In the genomic region with DNA sequence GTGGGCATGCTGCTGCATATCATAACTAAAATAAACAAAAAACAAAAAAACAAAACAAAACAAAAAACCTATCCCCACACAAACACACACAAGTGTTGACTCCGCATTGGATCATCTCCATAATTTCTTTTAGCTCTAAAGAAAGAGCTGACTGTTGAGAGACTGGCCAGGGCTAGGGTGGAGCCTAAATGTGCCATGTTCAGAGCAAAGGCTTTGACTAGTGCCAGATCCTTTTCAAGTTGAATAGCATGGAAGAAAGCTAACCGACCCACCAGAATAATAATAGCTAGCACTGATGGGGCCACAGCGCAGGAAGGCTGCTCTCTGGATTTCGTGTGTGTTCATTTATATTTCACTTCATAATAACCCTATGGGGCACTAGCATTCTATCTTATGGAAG, we compare ENCODE assay signal across 11 mouse cellular contexts. TPM values are rescaled to one million over a fixed set of nuclear protein-coding genes. Genes with fewer than 3 reads are reported as not detected.
DNase-seq lines count a peak whose midpoint lies in the region; ATAC-seq and TF ChIP-seq lines count a peak whose summit lies in the region.
"Had no signal": no experiment of that assay in that cellular context is flagged by ENCODE, and none has a peak within 500 bp of the region (broad histone marks: within the 10 kb centered on the region; RNA-seq: fewer than 3 reads in every experiment).

No protein-coding gene starts in this region.

- 30% methylated on average over 4 of the region's 4 CpGs for WGBS in hindbrain, postnatal 0 days
- 42% methylated on average over 4 of the region's 4 CpGs for WGBS in neural tube, embryonic 15.5 days

- ATAC-seq in hindbrain, postnatal 0 days = peak; percentile 36
- ATAC-seq in neural tube, embryonic 15.5 days (ENCODE audit: low FRiP score) = no peak

- H3K27ac ChIP-seq in hindbrain, postnatal 0 days = peak overlapping the region; percentile 86
- H3K27ac ChIP-seq in neural tube, embryonic 15.5 days (replicated peaks) = peak overlapping the region; percentile 80

- no peaks in the 10 kb centered on the region for H3K9me3 ChIP-seq in hindbrain, postnatal 0 days (ENCODE audit: low read length)
- H3K9me3 ChIP-seq in neural tube, embryonic 15.5 days (replicated peaks) = no peaks in the 10 kb centered on the region
- H3K9me3 ChIP-seq: limb, embryonic 12.5 days had no signal

- no peaks in the 10 kb centered on the region for H3K36me3 ChIP-seq in hindbrain, postnatal 0 days (ENCODE audit: insufficient read depth, low read length)
- no peaks in the 10 kb centered on the region for H3K36me3 ChIP-seq in neural tube, embryonic 15.5 days
- H3K36me3 ChIP-seq: limb, embryonic 12.5 days had no signal

- DNase-seq in embryo, embryonic 10.5 days (ENCODE audit: low spot score) = peak; percentile 14
- DNase-seq in embryo, embryonic 10 days (ENCODE audit: low spot score) = no peak
- peak; percentile 56 to 58 for DNase-seq in right cerebral cortex, postnatal 10 days (ENCODE audit: low spot score in 2 of 2)
- DNase-seq in right cerebral cortex, postnatal 25 days = no peak
- DNase-seq in hindbrain, postnatal 0 days (ENCODE audit: low spot score) = peak; percentile 67
- DNase-seq in kidney, postnatal 10 days = no peak
- no peak for DNase-seq in kidney, adult 18-20 months
- DNase-seq: heart, postnatal 10 days; kidney, postnatal 14 days had no signal

- no peaks in the 10 kb centered on the region for H3K27me3 ChIP-seq in hindbrain, postnatal 0 days (ENCODE audit: insufficient read depth, low read length)
- H3K27me3 ChIP-seq in neural tube, embryonic 15.5 days (replicated peaks) = no peaks in the 10 kb centered on the region
- H3K27me3 ChIP-seq: limb, embryonic 12.5 days had no signal

- no peak overlapping the region for H3K4me3 ChIP-seq in hindbrain, postnatal 0 days (ENCODE audit: low read length)
- no peak overlapping the region for H3K4me3 ChIP-seq in neural tube, embryonic 15.5 days (replicated peaks)
- H3K4me3 ChIP-seq: limb, embryonic 12.5 days had no signal

- TF ChIP-seq CTCF in hindbrain, postnatal 0 days (IDR thresholded peaks at IDR 0.05; ENCODE audit: low read depth) = no peak

- H3K9ac ChIP-seq in hindbrain, postnatal 0 days (replicated peaks; ENCODE audit: low read length) = no peak overlapping the region
- H3K9ac ChIP-seq in neural tube, embryonic 15.5 days (replicated peaks) = no peak overlapping the region
- H3K9ac ChIP-seq: limb, embryonic 12.5 days had no signal

- no peak overlapping the region for H3K4me2 ChIP-seq in hindbrain, postnatal 0 days (ENCODE audit: low read depth, low read length)
- no peak overlapping the region for H3K4me2 ChIP-seq in neural tube, embryonic 15.5 days
- H3K4me2 ChIP-seq: limb, embryonic 12.5 days had no signal

- H3K4me1 ChIP-seq in hindbrain, postnatal 0 days (ENCODE audit: insufficient read depth, low read length) = peaks cover 31% of the 10 kb centered on the region
- peaks cover 55% of the 10 kb centered on the region for H3K4me1 ChIP-seq in neural tube, embryonic 15.5 days

RNA-seq across cellular contexts. Expression of gene Zfp36l1, which starts 48.5 kb away (rescaled TPM):
- total RNA-seq in hindbrain, postnatal 0 days (2014; rRNA removed) = 61.8 and 69.5 TPM in 2 replicates
- 64.6 and 65.9 TPM in 2 replicates for polyA plus RNA-seq in hindbrain, postnatal 0 days (2015; fragmentation: Nextera tagmentation; extraction: Ambion mirVana)
- polyA plus RNA-seq in neural tube, embryonic 15.5 days (2015; fragmentation: Nextera tagmentation; extraction: Ambion mirVana) = 33.6 and 54.3 TPM in 2 replicates

Comparison
In these comparisons a context has a peak if more than half of its experiments do, and no peak if none do; other contexts are left out.
1. DNase-seq: peak in embryo, embryonic 10.5 days (single experiment), right cerebral cortex, postnatal 10 days (2 of 2) and hindbrain, postnatal 0 days (single experiment); none in embryo, embryonic 10 days (single experiment), right cerebral cortex, postnatal 25 days (single experiment), kidney, postnatal 10 days (single experiment) and kidney, adult 18-20 months (single experiment).